Mouse (Mus musculus) common myeloid progenitor, adult 5-6 weeks (primary cell): ENCODE results near the gene Gm10065. TPM values are rescaled to one million over a fixed set of nuclear protein-coding genes. Genes with fewer than 3 reads are reported as not detected.
"Not testable (repeated sequence)": the region's sequence is repeated elsewhere in the genome, so short reads cannot be mapped to it uniquely, and the experiment has no call there.

ENCODE experiments used
- ATAC-seq: replicated peaks from 2 replicates; pipeline ENCODE4 v1.8.0; 2016; ENCODE audit warnings: low read depth, mild to moderate bottlenecking, moderate TSS enrichment, inconsistent platforms; ENCODE audit not compliant: poor library complexity, severe bottlenecking
- total RNA-seq: library from RNA; stranded (forward); fragments of 200-1000, 187-1606 nt; gene quantifications from 2 replicates; pipeline ENCODE4 v1.2.3, GENCODE M21; 2017

The Gm10065 gene
- not detected in 2 replicates for total RNA-seq

DNA sequence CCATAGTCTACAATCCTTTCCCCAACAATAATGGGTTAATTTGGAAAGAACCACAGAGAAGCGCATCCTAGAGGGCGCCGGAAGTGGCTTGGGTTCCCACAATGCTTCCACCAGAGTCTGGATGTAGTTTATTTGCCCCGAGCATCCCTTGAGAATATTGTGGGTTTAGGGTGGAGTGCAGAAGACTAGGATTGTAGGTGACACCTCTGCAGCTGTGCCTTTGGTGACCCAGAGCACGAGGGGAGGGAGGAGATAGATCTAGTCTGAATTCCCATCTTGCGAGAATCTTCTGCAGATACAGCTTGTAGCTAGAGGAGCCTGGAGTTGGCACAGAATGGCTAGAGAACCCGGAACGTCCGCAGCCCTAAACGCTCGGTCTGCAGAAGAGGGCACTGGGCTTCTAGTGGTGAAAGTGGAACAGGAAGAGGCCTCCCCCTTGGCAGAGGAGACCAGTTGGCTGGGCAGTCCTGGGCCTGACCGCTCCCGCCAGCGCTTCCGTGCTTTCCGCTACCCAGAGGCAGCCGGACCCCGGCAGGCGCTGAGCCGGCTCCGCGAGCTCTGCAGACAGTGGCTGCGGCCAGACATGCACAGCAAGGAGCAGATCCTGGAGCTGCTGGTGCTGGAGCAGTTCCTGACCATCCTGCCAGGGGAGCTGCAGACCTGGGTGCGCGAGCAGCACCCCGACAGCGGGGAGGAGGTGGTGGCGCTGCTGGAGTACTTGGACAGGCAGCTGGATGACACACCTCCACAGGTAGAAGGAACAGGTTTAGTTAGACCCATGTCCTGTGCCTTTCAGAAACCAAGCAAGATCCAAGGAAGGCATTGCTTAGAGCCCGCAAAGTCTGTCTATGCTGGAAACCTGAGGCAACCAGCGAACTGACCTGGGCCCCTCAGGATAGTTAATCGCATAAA is at the start of gene Gm10065, which contains the start of gene Zkscan4:
TSS of gene Gm10065 (minus strand) at position 683 of the 912 bp plus-strand sequence.
TSS of gene Zkscan4 (plus strand) at position 149 of the 912 bp plus-strand sequence.
- peak; percentile 75 for ATAC-seq

DNA sequence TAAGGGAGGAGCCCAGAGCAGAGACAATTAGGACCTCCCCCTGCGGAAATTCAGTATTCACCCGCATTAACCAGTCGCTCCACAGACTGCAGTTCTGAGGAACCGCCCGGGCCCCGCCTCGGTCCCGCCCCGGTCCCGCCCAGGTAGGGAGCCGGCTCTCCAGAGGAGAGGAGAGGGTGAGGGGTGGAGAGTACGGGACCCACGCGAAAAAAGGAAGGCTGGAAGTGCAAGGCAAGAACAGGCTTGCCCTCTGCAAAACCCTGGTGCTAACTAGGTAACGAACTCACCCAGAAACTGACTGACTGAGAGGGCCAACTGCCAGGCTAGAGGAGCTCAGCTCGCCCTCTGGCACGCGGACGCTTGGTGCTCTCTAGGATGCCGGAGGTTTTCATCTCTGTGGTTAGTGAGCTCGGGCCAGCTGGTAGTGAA is 27.0 kb upstream of the Gm10065 start:
- ATAC-seq: peak; percentile 99

DNA sequence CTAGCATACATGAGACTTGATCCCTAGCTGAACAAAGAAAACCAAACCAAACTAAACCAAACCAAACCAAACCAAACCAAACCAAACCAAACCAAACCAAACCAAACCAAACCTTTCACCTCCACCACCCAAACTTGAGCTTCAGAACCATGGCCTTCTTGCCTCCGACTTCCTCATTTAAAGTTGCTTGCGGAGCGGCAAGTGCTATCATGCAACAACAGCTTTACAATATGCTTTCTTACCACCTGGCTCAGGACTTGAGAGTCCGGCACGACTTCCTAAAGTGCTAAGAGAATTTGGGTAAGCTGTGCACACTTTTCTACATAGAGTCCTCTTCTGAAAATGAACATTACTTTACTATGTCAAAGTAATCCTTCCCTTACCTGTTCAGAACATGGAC is 23.1 kb upstream of the Gm10065 start:
- no peak for ATAC-seq

DNA sequence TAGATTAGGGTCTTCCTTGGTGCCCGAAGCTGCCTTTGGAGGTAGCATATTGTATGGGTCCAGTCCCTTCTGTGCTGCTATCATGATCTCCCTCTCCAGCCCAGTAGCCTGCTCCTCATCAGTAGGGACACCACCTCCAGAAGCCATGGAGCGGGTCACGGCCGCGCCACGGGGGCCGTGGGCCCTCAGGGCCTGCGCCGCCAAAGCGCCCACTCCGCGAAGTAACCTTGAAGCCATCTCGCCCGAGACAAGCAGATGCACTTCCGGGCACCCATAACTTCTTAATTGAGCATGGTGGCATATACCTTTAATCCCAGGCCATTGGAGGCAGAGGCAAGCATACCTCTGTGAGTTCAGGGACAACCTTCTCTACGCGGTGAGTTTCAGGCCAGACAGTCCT is 21.9 kb upstream of the Gm10065 start, which contains the start of gene Gm11273:
TSS of gene Gm11273 (minus strand) at position 237 of the 400 bp plus-strand sequence.
- ATAC-seq: 0 out of 2 replicates have a peak, but pooled peaks have one; percentile 31

DNA sequence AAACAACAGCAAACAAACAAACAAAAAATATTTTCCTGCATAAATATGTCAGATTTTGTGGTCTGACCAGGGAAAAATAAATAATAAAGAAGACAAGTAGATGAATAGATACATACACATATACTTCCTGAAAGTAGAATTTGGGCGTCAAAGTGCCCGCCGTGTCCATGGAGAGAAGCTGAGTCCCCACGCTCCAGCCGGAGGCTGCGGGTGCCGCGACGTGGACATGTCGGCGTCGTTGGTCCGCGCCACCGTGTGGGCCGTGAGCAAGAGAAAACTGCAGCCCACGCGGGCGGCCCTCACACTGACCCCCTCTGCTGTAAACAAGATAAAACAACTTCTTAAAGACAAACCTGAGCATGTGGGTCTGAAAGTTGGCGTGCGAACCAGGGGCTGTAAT is 15.8 kb upstream of the Gm10065 start, which contains the start of gene AK157302:
TSS of gene AK157302 (plus strand) at position 144 of the 400 bp plus-strand sequence.
- ATAC-seq: no peak

DNA sequence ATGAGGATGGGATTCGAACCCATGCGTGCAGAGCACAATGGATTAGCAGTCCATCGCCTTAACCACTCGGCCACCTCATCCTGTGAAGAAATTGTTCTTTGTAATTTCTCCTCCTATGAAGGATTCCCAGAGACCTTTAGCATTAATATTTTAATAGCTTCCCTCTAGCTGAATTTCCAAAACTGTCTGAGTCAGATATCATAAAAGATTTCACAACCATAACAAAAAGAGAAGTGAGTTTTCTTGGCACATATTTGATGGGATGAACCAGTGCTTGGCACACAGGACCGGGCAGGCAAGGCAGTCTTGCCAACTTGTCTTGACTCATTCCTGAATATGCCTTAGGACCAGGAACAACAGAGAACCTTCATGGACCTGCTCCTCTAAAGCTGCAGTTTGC is 13.6 kb upstream of the Gm10065 start:
- no peak for ATAC-seq

DNA sequence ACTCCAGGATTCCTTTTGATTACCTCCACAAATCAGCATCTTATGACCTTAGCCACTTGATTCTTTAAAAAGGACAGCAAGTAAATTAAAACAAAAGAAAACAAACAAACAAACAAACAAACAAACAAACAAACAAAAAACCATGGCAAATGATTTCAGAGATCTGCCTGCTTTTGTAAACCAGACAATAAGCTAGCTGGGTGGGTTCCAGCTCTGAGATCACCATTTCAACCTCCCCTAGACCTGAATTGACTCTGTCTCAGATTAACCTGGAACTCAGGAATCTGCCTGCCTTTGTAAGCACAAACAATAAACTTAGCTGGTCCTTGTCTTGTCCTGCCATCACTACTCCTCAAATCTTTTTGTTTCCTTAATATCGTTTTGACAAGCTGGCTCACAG is 7.6 kb upstream of the Gm10065 start:
- no peak for ATAC-seq

DNA sequence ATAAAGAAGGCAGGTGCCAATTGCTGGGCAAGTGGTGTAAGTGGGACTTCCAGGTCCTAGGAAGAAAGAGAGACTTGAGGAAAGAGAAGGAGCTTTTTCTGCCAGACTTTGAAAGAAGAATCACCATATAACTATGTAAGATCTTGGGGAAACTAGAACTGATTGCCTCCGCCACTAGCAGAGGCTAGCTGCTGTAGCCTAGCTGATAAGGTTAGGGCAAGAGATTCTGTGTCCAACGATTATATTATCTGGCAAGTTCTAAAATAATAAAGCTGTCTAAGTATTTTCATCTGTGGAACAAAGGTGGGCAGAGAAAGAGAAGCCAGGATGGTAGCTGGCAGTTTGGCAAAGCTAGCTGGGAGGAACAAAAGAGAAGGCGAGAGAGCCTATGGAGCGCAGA is 6.8 kb downstream of the Gm10065 start:
- ATAC-seq: no peak

DNA sequence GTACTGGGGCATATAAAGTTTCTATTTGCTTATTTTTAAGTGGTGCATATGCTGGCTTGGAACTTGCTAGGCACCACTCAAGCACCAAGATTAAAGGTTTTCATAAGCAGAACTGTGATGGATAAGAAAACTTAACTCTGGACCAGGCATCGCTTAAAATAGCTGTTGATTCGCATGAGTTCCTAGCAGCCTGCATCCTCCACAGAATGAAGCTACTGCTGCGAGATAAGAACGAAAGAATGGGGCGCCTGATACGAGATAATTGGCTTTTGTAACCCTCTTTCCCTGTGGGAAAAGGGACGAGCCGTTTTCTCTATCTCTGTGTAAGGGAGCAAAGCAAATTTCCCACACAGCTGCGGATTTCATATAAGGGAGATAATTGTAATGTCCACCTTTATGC is 10.1 kb downstream of the Gm10065 start:
- ATAC-seq: no peak

DNA sequence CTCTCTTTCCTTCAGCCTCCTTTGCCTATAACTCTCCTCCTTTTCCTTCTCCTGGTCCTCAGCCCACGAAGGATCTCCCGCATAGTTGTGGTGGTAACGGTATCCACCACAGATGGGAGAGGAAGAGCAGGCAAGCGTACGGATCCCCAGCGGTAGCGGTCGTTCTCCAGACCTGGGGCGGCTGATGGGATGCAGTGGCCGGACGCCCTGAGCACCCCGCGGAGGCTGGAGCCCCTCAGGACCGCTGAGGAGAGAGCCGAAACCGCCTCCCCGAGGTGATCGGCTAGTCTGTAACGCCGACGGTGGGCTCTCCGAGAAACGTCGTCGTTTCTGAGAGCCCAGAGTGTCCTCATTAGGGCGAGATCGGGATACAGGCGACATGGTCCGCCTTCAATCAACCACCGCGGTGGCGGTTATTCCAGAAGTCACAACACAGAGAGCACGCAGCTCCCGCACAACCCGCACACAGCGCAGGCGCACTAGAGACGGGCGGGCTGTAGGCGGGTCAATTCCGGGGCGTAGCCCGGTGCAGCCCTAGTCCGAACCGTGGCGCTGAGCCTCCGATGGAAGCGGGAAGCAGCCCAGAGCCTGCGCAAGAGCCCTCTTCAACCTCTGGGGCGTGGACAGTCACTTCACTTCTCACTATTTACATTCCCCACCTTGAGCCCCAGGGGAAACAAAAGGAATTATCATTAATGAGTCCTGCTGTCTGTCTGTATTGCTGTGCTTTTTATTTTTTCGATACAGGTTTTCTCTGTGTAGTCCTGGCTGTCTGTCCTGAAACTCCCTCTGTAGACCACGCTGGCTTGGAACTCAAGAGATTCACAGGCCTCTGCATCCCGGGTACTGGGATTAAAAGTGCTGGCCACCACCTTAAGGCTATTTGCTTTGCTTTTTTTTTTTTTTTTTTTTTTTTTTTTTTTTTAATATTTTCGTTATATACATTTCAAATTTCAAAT is 10.9 kb downstream of the Gm10065 start, which contains the start of gene Nkapl:
TSS of gene Nkapl (minus strand) at position 449 of the 959 bp plus-strand sequence.
- ATAC-seq: peak; percentile 97

DNA sequence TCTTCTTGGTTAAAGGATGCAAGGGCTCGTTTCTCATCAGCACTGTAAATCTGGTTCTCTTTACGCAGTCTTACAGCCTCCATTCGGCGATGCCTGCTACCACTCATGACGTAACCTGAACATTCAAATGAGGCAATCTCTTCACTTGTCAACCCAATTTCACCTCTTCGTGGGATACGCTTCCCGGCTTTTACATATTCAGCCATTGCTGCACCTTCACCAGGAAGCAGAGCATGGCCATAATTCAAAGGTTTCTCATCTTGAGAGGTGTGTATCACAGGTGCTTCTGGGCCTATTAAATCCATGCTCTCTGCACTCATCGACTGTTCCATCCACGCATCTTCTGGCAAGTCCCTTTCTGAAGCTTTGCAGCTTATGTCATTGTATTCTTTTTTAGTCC is 11.9 kb downstream of the Gm10065 start:
- no peak for ATAC-seq

DNA sequence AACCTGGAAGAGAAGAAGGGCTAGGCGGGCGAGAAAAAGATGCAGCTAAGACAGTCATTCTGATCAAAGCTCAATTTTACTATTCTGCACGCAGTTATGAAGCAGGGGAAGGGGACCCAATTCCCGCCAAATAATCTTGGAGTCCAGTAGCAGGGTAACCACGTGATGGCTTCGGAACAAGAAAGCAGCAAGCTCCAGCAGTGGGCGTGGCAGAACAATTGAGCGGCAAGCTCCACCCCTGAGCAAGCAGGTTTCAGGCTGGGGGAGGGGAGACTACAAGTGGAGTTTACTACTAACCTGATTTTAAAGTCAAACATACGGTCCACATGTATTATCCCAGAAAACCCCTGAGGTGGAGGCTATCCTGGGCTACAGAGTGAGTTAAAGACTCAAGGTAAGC is 16.7 kb downstream of the Gm10065 start:
- not testable (repeated sequence) for ATAC-seq

DNA sequence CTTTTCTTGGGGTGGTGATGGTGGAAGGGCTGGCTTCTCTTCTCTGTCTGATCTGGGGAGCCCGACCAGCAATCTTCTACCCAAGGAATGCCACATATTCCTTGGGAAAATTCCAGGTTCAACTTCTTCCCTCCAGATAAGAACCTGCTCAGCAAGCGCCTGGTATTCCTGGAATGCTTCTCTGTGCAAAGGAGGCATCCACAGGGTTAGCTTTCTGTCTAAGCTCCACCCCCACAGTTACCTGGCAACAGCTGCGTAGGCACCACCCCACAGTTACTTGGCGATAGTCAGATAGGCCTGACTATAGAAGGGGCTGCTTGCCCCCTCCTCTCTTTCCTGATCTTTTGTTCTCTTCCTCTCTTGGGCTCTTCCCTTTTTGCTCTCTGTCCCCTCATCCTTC is 22.9 kb downstream of the Gm10065 start:
- ATAC-seq: no peak

DNA sequence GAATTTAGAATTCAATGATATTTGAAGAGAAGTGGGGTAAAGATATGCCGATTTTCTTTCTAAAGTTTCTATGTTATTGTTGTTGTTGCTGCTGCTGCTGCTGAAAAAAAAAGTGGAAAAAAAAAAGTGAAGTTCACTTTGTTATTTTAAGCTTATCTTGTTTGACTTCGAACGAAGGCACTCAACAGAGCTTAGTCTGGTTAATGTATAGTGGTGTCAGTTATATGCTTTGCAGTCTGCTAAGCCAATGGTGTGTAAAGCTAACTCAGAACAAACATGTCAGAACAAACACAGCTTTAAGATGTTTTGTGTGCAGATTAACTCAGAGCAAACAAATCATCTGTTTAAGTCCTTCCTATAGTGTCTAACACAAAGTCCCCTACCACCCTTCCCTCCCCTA is 25.1 kb downstream of the Gm10065 start:
- ATAC-seq: no peak

DNA sequence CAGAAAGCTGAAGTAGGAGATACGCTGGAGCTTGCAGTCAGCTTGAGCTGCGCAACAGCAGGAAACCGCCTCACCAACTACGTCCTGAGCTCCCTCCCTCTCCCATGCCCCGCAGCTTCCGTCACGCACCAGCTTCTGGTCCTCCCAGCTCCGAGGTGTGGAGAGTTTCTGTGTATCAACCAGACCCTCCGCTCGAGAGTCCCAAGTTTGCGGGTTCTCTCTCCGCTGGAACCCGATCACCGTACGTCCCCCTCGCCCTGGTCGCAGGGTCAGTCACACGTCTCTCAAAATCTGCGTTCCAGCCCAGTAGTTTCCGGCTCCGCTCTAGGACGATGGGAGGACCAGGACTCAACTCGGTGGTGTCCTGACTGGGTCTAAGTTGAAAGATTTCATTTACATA is 25.8 kb downstream of the Gm10065 start, which contains the start of gene Zscan26:
TSS of gene Zscan26 (minus strand) at position 282 of the 400 bp plus-strand sequence.
- peak; percentile 98 for ATAC-seq

DNA sequence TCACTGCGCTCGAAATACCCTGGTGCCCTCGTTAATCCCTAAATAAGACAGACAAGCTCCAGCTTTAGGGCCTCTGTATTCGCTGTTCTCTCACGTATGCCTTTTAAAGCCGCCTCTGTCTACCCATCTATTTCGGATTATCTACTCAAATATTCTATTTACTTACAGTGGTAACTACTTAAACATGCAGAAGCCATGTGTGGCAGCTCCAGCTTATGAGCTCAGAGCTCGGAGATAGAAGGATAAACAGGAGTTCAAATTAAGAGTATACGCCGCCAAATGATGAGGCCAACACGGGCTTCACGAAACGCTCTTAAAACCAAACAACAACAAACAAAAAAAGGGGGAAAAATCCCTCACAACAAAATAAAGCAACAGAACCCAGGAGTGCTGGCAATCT is 26.2 kb downstream of the Gm10065 start:
- 0 out of 2 replicates have a peak, but pooled peaks have one; percentile 4 for ATAC-seq

DNA sequence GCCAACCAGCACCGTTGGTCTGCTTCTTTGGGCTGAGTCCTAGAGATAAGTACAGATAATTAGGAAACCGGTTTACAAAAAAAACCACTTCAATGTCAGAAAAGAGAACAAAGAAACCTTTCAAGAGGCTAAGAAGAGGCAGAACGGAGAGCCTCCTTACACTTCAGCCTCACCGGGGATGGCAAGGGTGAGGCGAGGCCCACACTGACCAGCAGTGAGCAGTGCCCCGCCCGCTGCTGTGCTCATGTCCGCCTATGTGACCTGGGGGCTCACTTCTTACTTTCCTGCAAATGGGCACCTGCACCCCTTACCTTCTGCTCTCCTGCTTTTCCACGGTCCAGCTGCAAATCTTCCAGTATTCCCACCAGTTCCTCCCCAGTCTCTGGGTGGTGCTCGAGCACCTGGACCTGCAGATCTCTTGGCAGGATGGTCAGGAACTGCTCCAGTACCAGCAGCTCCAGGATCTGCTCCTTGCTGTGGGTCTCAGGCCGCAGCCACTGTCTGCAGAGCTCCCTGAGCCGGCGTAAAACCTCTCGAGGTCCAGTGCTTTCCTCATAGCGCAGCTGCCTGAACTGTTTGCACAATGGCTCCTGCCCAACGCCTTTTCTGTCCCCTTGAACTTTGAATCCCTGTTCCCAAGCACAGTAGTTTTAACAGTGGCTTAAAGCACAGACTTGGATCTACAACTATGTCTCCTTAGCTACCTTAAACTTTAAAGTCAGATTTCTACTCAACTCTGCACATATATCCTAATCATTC is 31.2 kb downstream of the Gm10065 start:
- ATAC-seq: no peak

DNA sequence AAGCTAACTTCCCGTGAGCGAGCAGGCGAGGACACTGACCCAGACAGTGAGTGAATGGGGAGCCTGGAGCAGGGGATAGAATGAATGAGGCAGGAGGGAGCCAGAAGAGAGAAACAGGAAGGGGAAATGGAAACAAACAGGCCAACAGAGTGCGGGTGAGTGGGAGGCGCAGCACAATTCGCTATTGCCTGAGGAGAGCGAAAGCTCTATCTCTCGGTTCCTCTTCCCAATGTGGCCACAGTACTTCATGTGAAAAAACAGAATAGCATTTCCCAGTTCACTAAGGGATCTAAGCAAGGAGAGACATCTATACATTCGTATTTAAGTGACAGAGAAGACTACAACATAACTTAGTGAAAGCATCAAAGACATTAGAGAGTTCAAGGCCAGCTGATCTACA is 32.4 kb downstream of the Gm10065 start:
- ATAC-seq: no peak

DNA sequence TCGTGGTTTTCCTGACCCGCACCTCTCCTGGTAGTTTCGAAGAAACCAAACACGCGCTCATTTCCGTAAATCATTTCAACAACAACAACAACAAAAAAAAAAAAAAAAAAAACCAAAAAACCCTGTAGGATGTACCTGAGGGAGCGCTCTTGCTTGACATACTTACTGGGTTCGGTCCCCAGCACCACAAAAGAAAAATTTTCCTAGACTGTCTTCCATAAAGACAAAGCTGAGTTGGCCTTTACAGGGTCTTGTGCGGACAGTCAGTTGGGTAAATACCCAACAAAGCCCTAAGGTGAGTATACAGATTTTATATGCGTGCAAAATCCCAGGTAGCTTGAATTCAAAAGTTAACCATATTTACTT is 38.1 kb downstream of the Gm10065 start:
- ATAC-seq: no peak
